Mouse (Mus musculus) liver, embryonic 18 days (tissue): ENCODE measurements around the gene 9530068E07Rik. TPM values are rescaled to one million over a fixed set of nuclear protein-coding genes. Genes with fewer than 3 reads are reported as not detected.

Experiments used
- polyA plus RNA-seq: library from polyadenylated mRNA; depleted of rRNA; stranded (reverse); fragments of >200 nt; gene quantifications from 2 replicates; pipeline ENCODE4 v1.2.3, GENCODE M21; 2012; rRNA removed

9530068E07Rik gene
- 64.2 and 68.1 TPM in 2 replicates for polyA plus RNA-seq

GRCm38 (mm10) chr11:52395940-52396596, at the start of gene 9530068E07Rik:
Gene 9530068E07Rik (plus strand): TSS chr11:52396428.

GRCm38 (mm10) chr11:52360471-52361277, 35.6 kb upstream of the 9530068E07Rik start, which contains the start of gene Vdac1:
Gene Vdac1 (plus strand): TSS chr11:52360860.

Other genes with a start within 250 kb of the 9530068E07Rik start
- not detected in 2 replicates for gene Olfr1371, start 182.4 kb upstream of the 9530068E07Rik start, polyA plus RNA-seq
- 54.1 and 59.6 TPM in 2 replicates for gene Skp1a, start 164.4 kb upstream of the 9530068E07Rik start, polyA plus RNA-seq
- gene Tcf7, start 113.4 kb upstream of the 9530068E07Rik start, polyA plus RNA-seq: 1.4 TPM in 2 replicates
- 69.0 and 70.0 TPM in 2 replicates for gene Vdac1, start 35.6 kb upstream of the 9530068E07Rik start, polyA plus RNA-seq